Mouse (Mus musculus) CH12F3 (cell line): ENCODE measurements at regions not wholly inside any gene's neighbourhood (a gene's known extent, or its start where the extent isn't known, plus 50 kb on each side); places are given as distances from the start of the nearest gene placed in this dataset.

Experiments
- in situ Hi-C: fragments of 300-500 bp; cut with MboI; formaldehyde crosslinking; loops from 2 replicates; pipeline ENCODE4 v1.14.3; 2020; ENCODE audit warnings: low sequenced_read_pairs

DNA sequence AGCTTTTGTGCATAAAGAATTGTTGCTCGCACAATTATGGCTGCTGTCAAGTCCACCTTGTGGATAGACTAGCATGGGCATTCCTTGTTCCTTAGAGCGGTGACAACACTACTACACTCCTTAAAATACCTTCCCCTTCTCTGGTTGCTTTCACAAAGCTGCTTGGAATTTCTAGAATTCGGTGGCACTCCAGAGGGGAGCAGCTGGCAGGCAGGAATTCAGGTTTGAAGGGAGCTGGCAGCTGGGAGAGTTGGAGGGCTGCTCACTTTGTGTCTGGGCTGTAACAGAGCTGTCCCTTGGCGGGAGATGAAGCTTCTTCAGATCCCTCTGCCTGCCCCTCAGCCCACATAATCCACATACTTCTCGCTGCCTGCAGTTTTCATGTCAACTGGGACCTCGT lies 109.7 kb downstream of the Tmsb4x start:
- in situ Hi-C loops = no loop called here

DNA sequence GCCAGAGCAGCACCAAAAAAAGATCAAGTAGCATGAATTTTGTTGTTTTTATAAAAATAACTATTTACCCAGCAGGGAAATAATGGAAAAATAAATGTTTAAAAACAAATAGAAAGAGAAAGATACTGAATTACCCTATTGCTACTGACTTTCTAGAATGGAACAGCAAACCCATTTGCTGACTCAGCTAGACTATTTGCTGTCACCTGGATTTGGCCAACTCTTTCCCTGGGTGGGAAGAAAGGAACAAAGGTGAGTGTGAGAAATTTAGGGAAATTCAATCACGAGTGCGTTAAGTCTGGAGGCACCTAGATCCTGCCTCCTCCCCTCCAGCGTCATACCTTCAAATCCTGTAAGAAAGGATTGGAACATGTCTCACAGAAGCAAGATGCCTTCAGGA lies 110.2 kb downstream of the Tmsb4x start:
- in situ Hi-C loops = no loop called here

DNA sequence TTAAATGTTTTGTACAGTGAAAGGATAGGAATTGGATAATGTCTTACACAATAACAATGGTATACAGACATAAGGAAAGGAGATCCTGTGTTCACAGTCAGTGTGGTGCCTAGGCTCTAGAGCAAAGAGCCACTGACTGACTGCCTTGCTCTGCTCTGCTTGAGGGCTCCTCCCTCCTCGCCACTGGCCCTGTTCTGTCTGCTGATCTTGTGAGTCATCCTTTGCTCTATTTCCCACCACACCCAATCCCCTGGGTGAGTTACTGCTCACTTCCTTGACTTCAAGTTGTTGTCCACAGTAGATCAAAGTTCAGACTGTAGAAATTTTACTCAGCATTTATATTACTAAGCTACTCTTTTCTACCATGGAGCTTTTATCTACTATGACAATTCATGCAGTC lies 117.3 kb downstream of the Tmsb4x start:
- in situ Hi-C loops = no loop called here

GRCm38 (mm10) chrX:167088930-167089329 lies 120.2 kb downstream of the Tmsb4x start:
- in situ Hi-C loops = no loop called here

- in situ Hi-C loops = no loop called here
These were observed 120.7 kb downstream of the Tmsb4x start for GRCm38 (mm10) chrX:167088438-167088837.

DNA sequence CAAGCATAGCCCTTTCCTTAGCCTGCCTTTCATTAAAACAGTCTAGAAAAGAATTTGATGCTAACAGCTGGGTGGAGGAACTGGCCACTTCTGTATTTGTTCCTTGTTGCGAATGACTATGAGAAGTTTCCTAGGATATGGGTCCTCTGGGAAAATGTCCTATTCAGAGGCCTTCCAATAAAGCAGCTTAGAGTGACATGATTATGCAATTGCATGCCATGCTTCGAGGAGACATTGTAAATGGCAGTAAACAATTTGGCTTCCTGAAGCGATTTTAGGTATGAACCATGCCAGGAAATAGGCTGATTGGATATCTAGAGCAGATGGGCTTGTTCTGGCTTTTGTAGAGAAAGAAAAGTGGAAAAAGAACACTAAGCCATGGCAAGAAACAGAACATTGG lies 128.3 kb downstream of the Tmsb4x start:
- in situ Hi-C loops = no loop called here

DNA sequence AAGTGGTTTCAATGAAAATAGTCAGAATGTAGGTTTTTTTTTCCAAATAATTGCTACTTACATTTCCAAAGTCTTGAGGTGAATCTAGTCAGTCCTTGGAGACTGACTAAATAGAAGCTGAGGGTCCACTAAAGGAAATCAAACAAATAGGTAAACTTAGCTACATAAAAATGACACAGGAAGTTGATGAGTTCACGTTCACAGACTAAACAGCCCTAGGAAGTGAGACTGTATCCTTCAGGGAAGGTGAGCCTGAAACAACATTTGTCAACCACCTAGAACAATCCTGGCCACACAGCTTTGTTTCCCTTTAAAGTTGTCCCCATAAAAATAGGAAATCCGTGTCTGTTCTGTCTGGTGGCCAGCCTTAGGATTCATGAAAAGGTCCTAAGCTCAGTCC lies 140.0 kb downstream of the Tmsb4x start:
- in situ Hi-C loops = no loop called here

GRCm38 (mm10) chrX:167067918-167068317 lies 141.2 kb downstream of the Tmsb4x start:
- in situ Hi-C loops = no loop called here

DNA sequence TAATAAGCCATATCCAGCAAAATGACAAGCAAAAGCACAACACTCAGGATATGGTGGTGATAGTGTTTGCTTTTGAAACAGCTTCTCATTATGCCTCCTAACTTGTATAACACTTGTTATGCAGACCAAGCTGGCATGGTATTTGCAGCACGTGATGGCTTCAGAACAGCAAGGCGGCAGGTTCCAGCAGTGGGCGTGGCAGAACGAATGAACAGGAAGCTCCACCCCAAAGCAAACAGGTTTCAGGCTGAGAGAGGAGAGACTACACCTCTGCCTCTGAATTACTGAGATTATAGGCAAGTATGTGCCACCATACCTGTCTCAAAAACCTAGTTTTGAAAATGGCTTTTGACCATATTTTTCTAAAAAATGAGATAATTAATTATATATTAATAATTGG lies 145.2 kb downstream of the Tmsb4x start:
- in situ Hi-C loops = no loop called here

DNA sequence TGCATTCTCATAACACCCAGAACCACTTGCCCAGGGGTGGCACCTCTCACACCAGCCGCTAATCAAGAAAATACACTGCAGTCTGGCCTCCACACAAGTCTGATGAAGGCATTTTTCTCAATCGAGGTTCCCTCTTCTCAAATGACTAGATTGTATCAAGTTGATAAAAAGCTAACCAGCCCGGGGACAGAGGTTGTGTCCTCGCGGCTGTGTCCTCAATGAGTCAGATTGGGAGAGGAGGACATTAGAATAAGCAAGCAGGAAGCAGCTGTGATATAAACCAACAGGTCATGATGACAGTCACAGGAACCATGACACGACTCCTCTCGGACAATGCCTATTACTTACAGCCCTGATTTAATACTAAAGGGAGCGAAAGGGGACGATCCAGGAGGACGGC lies 156.7 kb downstream of the Tmsb4x start:
- in situ Hi-C loops = no loop called here

- in situ Hi-C loops = no loop called here
These were observed 159.0 kb downstream of the Tmsb4x start for GRCm38 (mm10) chrX:167050066-167050465.

DNA sequence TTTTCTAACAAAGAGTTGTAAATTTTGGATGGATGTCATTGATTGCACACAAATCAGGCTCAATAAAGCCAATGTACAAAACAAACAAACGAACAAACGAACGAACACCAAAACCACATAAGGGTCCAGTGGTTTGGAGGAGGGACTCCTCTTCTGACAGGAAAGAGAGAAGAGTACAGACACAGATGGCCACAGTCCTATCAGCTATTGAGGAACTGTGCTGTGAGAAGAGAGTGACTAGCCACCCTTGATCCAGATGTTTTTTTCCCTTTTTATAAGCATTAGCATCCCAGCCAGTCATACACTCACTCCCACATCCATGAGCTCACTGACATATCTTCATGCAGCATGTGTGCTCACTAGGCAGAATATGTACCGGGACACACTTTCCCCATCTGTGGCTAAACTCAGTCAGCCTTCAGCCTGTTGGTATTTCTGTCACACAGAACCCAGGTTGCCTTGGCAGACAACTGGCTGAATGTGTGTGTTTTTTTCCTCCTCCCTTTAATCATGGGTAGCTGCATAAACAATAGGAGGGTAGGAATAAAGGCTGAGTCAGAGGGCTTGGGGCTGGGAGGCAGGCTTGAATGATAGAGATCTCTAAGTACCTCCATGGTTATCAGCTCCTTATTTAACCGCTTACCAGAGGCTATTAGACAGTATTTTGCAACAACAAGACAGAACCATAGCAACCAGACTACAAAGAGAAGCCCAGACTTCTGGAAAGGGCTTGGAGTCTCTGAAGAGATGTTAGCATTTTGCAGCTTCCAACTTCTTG lies 159.7 kb downstream of the Tmsb4x start:
- in situ Hi-C loops = no loop called here

DNA sequence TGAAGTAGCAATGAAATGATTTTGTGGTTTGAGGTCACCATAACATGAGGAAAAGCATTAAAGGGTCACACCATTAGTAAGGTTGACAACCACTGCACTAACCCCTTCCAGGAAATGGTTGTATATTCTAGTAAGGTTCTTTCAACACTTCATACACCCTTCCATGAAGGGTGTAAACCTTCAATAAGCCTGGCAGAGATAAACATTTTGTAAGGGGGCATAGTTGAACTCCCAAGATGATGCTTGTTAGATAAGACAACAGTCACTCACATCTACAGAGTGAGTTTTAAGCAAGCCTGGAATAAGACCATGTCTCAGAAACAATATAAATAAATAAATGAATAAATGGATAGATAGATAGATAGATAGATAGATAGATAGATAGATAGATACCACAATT lies 171.1 kb downstream of the Tmsb4x start:
- in situ Hi-C loops = no loop called here

DNA sequence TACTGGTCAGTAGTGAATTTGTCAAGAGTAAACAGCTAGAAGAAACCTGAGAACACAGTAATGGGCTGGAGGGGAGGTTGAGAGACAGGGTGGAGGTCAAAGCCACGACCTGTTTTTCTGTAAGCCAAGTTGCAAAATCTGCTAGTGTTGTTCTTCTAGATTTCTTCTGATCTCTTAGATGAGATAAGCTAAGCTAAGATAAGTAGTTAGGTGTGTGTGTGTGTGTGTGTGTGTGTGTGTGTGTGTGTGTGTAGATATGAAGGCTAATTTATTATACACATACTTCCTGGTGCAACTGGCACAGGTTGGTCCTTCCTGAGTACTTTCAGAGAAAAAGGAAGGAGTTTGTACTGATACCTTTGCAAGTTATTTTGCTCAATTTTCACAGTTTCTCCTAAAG lies 172.8 kb downstream of the Tmsb4x start:
- in situ Hi-C loops = no loop called here

- in situ Hi-C loops = no loop called here
These were observed 173.5 kb downstream of the Tmsb4x start for GRCm38 (mm10) chrX:167035639-167036038.

DNA sequence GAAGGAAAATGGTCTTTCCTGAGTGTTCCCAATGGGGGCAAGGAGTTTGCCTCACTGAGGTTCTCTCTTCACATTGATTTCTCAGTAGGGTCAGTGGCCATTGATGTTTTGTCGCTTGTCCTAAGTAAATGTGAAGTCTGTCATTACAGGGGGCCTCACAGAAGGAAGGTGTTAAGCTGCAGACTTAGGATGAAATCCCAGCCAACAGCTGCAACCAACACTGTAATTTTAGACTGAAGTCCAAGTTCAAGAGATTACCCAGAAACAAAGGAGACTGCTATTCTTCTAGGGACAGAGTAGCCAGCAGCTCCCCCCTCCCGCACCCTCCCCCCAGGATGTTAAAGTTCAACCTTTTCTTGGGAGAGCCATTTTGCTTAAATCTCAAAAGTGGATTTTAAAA lies 176.0 kb downstream of the Tmsb4x start:
- in situ Hi-C loops = no loop called here

GRCm38 (mm10) chrX:167032586-167032985 lies 176.5 kb downstream of the Tmsb4x start:
- in situ Hi-C loops = no loop called here

DNA sequence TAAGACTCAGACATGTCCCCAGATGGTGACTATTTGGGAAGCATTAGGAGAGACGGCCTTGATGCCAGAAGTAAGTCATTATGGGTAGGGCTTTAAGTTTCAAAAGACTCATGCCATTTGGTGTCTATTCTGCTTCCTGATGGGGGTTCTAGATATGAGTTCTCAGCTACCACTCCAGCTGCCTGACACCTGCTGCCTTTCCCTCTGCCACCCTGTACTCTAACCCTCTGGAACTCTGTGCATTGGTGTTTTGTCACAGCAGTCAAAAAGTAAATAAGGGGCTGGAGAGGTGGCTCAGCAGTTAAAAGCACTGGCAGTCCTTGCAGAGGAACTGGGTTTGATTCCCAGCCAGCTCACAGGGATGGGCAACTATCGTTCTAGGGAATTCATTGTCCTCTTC lies 177.6 kb downstream of the Tmsb4x start:
- in situ Hi-C loops = no loop called here

GRCm38 (mm10) chrX:167015602-167016001 lies 193.5 kb downstream of the Tmsb4x start:
- in situ Hi-C loops = no loop called here

DNA sequence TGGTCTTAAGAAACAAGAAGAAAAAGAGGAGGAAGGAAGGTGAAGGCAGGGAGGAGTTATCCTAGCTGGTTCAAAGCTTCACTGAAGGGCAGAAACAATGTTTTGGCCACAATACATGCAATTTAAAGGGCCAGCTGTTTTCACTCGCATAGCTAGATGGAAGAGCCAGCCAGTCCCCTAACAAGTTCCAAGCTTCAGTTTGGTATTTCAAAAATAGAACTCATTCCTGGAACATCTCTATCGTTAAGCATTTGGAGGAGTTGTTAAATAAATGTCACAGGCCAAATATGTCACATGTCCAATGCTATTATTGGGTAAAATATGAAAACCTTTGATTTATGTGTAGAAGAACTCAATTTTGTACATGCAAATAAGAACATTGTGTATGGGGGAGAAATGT lies 194.8 kb downstream of the Tmsb4x start:
- in situ Hi-C loops = no loop called here

DNA sequence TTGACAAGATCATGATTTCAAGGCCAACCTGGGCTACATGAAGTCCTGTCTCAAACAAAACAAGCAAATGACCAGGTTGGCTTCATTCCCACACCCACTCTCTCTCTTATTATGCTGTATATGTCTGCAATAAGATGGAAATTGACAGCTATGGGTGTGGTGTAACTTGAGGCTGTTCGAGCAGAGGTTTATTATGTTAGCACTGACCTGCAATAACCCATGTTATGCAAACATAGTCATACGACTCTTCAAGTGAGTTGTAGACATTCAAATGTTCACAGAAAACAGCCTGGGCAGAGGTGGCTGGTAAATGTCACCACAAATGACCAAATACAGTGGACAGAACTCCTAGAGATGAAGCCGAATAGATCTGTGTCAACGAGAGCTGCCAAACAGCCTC lies 196.2 kb downstream of the Tmsb4x start:
- in situ Hi-C loops = no loop called here

DNA sequence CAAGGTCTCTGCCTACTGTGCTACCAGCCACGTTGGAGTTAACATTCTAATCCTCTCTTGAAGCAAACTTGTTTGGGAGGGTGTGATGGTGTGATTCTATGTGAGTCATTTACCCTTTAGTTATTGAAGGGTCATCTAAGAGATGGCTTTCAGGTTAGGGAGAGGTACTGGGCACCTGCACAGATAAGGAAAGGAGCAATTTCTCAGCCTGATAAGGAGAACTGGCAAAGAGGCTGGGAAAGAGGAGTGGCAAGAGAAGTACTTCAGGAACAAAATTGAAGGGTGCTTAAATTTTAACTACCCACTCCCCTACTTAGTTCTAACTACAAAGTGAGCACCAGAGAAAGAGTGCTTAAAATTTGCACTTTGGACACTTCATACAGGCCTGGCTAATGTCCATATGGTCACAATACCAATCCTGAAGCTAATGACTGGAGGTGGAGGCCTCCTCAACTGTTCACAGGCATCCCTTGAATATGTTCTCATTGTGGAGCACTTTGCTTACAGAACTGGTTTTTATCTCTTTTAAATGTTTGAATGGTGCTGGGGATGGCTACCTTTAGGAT lies 197.1 kb downstream of the Tmsb4x start:
- in situ Hi-C loops = no loop called here

DNA sequence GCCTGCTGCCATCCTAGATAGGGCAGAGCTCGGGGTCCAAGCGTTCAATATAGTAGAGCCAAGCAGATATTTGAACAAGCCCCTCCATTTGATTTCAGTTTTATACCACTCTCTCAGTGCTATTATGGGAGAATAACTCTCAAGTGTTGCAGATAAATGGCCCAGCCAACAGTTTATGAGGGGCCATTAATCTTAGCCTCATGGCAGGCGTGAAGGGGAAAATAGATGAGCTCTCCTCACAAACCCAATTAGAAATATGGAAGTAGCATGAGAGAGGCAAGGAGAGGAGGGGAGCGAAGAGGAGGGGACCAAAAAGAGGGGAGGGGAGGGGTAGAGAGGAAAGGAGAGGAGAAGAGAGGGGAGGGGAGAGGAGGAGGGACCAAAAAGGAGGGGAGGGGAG lies 213.3 kb downstream of the Tmsb4x start:
- in situ Hi-C loops = no loop called here
